Mouse (Mus musculus): ENCODE measurements around the gene Cacna1c. TPM values are rescaled to one million over a fixed set of nuclear protein-coding genes. Genes with fewer than 3 reads are reported as not detected.

The Cacna1c gene
- polyA plus RNA-seq, 1 experiment from 2014 or later = 2.3 TPM

- H3K36me3 ChIP-seq (ENCODE audit: control insufficient read depth, insufficient read depth, low read length) = no peaks in the 10 kb centered on the region
- no peak overlapping the region for H3K4me2 ChIP-seq (replicated peaks; ENCODE audit: low read depth)
- no peaks in the 10 kb centered on the region for H3K9me3 ChIP-seq (ENCODE audit: control insufficient read depth, low read length)
- no peak for TF ChIP-seq CTCF (IDR thresholded peaks at IDR 0.05; ENCODE audit: low read depth)
- TF ChIP-seq EP300 (optimal IDR thresholded peaks at IDR 0.05) = no peak
- no peak overlapping the region for H3K27ac ChIP-seq (replicated peaks)
- ATAC-seq (ENCODE audit: low FRiP score, low TSS enrichment) (no peak), DNase-seq (ENCODE audit: low spot score) (no peak)
- H3K27me3 ChIP-seq (ENCODE audit: control insufficient read depth, insufficient read depth, low read length) = no peaks in the 10 kb centered on the region
- no peak overlapping the region for H3K4me3 ChIP-seq (ENCODE audit: low read depth, low read length)
- no peak overlapping the region for H3K9ac ChIP-seq (ENCODE audit: low read length)
- WGBS = 70% methylated on average over 6 of the region's 6 CpGs
- H3K4me1 ChIP-seq (replicated peaks; ENCODE audit: control insufficient read depth, insufficient read depth) = no peaks in the 10 kb centered on the region
These were observed 471.8 kb downstream of the Cacna1c start for GRCm38 (mm10) chr6:118724388-118724787.

DNA sequence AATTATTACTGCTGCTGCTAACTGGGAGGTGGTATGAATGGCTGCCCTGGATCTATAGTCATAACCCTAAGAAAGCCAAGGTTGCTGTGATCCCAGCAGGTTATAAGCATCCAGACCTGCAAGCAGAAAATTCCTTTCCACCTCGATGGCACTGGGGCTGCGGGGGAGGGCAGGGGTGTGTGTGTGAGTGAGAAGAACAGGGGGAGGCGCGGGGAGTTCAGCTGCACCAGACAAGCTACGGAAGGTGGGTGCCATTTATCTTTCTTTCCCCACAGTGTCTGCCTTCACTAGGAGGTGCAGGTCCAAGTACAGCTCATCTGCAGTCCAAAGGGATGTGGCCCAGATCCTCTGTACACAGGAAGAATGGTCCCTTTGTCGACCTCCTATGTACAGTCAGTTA, 473.9 kb downstream of the Cacna1c start:
- Histone ChIP-seq H3K27me3 (ENCODE audit: control insufficient read depth, insufficient read depth, low read length) (no peaks in the 10 kb centered on the region), H3K27ac (replicated peaks) (no peak overlapping the region), H3K4me1 (replicated peaks; ENCODE audit: control insufficient read depth, insufficient read depth) (no peaks in the 10 kb centered on the region), H3K36me3 (ENCODE audit: control insufficient read depth, insufficient read depth, low read length) (no peaks in the 10 kb centered on the region), H3K4me3 (ENCODE audit: low read depth, low read length) (no peak overlapping the region), H3K4me2 (replicated peaks; ENCODE audit: low read depth) (no peak overlapping the region), H3K9me3 (ENCODE audit: control insufficient read depth, low read length) (no peaks in the 10 kb centered on the region), H3K9ac (ENCODE audit: low read length) (no peak overlapping the region)
- DNase-seq (ENCODE audit: low spot score) (no peak), ATAC-seq (ENCODE audit: low FRiP score, low TSS enrichment) (no peak)
- WGBS = 61% methylated on average over 6 of the region's 6 CpGs
- TF ChIP-seq EP300 (optimal IDR thresholded peaks at IDR 0.05) (no peak), CTCF (IDR thresholded peaks at IDR 0.05; ENCODE audit: low read depth) (no peak)

DNA sequence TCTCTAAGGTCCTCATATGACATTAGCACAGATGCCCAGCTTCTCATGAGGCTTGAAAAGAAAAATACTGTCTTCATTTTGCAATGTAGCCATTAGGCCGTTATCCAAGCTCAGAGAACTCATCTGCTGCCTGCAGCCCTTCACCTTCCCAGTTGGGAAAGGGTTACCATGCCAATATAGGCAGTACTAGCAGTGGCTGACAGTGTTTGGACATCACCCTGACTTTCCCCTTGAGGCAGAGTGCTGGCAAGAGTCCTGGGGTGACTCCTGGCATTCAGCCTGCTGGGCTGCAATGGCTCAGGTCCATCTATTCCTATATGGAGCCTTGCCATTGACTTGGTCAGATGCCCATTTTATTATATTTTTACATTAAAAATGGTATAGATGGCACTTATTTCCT, 476.7 kb downstream of the Cacna1c start:
- WGBS = 68% methylated on average over 1 of the region's 1 CpGs
- ATAC-seq (ENCODE audit: low FRiP score, low TSS enrichment) (no peak), DNase-seq (ENCODE audit: low spot score) (no peak)
- Histone ChIP-seq H3K9me3 (ENCODE audit: control insufficient read depth, low read length) (no peaks in the 10 kb centered on the region), H3K27ac (replicated peaks) (no peak overlapping the region), H3K27me3 (ENCODE audit: control insufficient read depth, insufficient read depth, low read length) (no peaks in the 10 kb centered on the region), H3K4me2 (replicated peaks; ENCODE audit: low read depth) (no peak overlapping the region), H3K4me3 (ENCODE audit: low read depth, low read length) (no peak overlapping the region), H3K9ac (ENCODE audit: low read length) (no peak overlapping the region), H3K36me3 (ENCODE audit: control insufficient read depth, insufficient read depth, low read length) (no peaks in the 10 kb centered on the region), H3K4me1 (replicated peaks; ENCODE audit: control insufficient read depth, insufficient read depth) (no peaks in the 10 kb centered on the region)
- no peak for TF ChIP-seq CTCF (IDR thresholded peaks at IDR 0.05; ENCODE audit: low read depth)
- TF ChIP-seq EP300 (optimal IDR thresholded peaks at IDR 0.05) = no peak

- WGBS = 89% methylated on average over 5 of the region's 5 CpGs
- H3K27me3 ChIP-seq (ENCODE audit: control insufficient read depth, insufficient read depth, low read length) = no peaks in the 10 kb centered on the region
These were observed 482.9 kb downstream of the Cacna1c start for GRCm38 (mm10) chr6:118713286-118713685.

GRCm38 (mm10) chr6:118711677-118712322, 484.4 kb downstream of the Cacna1c start:
- TF ChIP-seq EP300 (optimal IDR thresholded peaks at IDR 0.05) (no peak), CTCF (IDR thresholded peaks at IDR 0.05; ENCODE audit: low read depth) (no peak)
- H3K36me3 ChIP-seq (ENCODE audit: control insufficient read depth, insufficient read depth, low read length) = no peaks in the 10 kb centered on the region
- 76% methylated on average over 14 of the region's 14 CpGs for WGBS
- no peak for ATAC-seq (ENCODE audit: low FRiP score, low TSS enrichment)
- H3K9ac ChIP-seq (ENCODE audit: low read length) = no peak overlapping the region
- no peak for DNase-seq (ENCODE audit: low spot score)
- no peaks in the 10 kb centered on the region for H3K4me1 ChIP-seq (replicated peaks; ENCODE audit: control insufficient read depth, insufficient read depth)
- no peaks in the 10 kb centered on the region for H3K9me3 ChIP-seq (ENCODE audit: control insufficient read depth, low read length)
- H3K4me3 ChIP-seq (ENCODE audit: low read depth, low read length) = no peak overlapping the region
- no peak overlapping the region for H3K4me2 ChIP-seq (replicated peaks; ENCODE audit: low read depth)
- no peak overlapping the region for H3K27ac ChIP-seq (replicated peaks)
- no peaks in the 10 kb centered on the region for H3K27me3 ChIP-seq (ENCODE audit: control insufficient read depth, insufficient read depth, low read length)

More at GRCm38 (mm10) chr6:118713286-118713685, 482.9 kb downstream of the Cacna1c start:
- Histone ChIP-seq H3K4me1 (replicated peaks; ENCODE audit: control insufficient read depth, insufficient read depth) (no peaks in the 10 kb centered on the region), H3K27ac (replicated peaks) (no peak overlapping the region), H3K9ac (ENCODE audit: low read length) (no peak overlapping the region), H3K9me3 (ENCODE audit: control insufficient read depth, low read length) (no peaks in the 10 kb centered on the region), H3K4me2 (replicated peaks; ENCODE audit: low read depth) (no peak overlapping the region), H3K36me3 (ENCODE audit: control insufficient read depth, insufficient read depth, low read length) (no peaks in the 10 kb centered on the region), H3K4me3 (ENCODE audit: low read depth, low read length) (no peak overlapping the region)
- DNase-seq (ENCODE audit: low spot score) (no peak), ATAC-seq (ENCODE audit: low FRiP score, low TSS enrichment) (no peak)
- no peak for TF ChIP-seq CTCF (IDR thresholded peaks at IDR 0.05; ENCODE audit: low read depth)
- TF ChIP-seq EP300 (optimal IDR thresholded peaks at IDR 0.05) = no peak

- H3K9ac ChIP-seq (ENCODE audit: low read length) = no peak overlapping the region
- no peak for TF ChIP-seq EP300 (optimal IDR thresholded peaks at IDR 0.05)
- no peak for TF ChIP-seq CTCF (IDR thresholded peaks at IDR 0.05; ENCODE audit: low read depth)
- H3K4me2 ChIP-seq (replicated peaks; ENCODE audit: low read depth) = no peak overlapping the region
- no peaks in the 10 kb centered on the region for H3K9me3 ChIP-seq (ENCODE audit: control insufficient read depth, low read length)
- no peak for ATAC-seq (ENCODE audit: low FRiP score, low TSS enrichment)
- DNase-seq (ENCODE audit: low spot score) = no peak
- WGBS = 81% methylated on average over 4 of the region's 4 CpGs
- H3K4me3 ChIP-seq (ENCODE audit: low read depth, low read length) = no peak overlapping the region
- H3K36me3 ChIP-seq (ENCODE audit: control insufficient read depth, insufficient read depth, low read length) = no peaks in the 10 kb centered on the region
- no peak overlapping the region for H3K27ac ChIP-seq (replicated peaks)
- H3K27me3 ChIP-seq (ENCODE audit: control insufficient read depth, insufficient read depth, low read length) = no peaks in the 10 kb centered on the region
- no peaks in the 10 kb centered on the region for H3K4me1 ChIP-seq (replicated peaks; ENCODE audit: control insufficient read depth, insufficient read depth)
These were observed 489.2 kb downstream of the Cacna1c start for GRCm38 (mm10) chr6:118707066-118707465.
